Mouse (Mus musculus) midbrain, embryonic 10.5 days (tissue): ENCODE results near the gene Zfp454. TPM values are rescaled to one million over a fixed set of nuclear protein-coding genes. Genes with fewer than 3 reads are reported as not detected.

Experiments used
- DNase-seq: peaks from one replicate; pipeline ENCODE4 v3.0.0-alpha.2; 2017; ENCODE audit warnings: low spot score
- H3K27ac ChIP-seq: fragments of 300-500 bp; sonication (generic); replicated peaks from 2 replicates; pipeline ENCODE4 v1.5.1; 2016; ENCODE audit warnings: mild to moderate bottlenecking
- H3K27me3 ChIP-seq: fragments of 300-500 bp; sonication (generic); 2 replicates; pipeline ENCODE4 v1.6.1; 2016; ENCODE audit warnings: low read depth, mild to moderate bottlenecking; ENCODE audit not compliant: poor library complexity, severe bottlenecking
- H3K36me3 ChIP-seq: fragments of 300-500 bp; sonication (generic); 2 replicates; pipeline ENCODE4 v1.6.1; 2016; ENCODE audit warnings: mild to moderate bottlenecking, moderate library complexity
- H3K4me1 ChIP-seq: fragments of 300-500 bp; sonication (generic); 2 replicates; pipeline ENCODE4 v1.6.1; 2016
- H3K4me3 ChIP-seq: fragments of 300-500 bp; sonication (generic); 2 replicates; pipeline ENCODE4 v1.5.1; 2016; ENCODE audit warnings: mild to moderate bottlenecking, moderate library complexity
- H3K9me3 ChIP-seq: fragments of 300-500 bp; sonication (generic); replicated peaks from 2 replicates; pipeline ENCODE4 v1.6.1; 2016; ENCODE audit warnings: mild to moderate bottlenecking
- WGBS: fragments of 180-500 bp; shearing (Covaris S2); methylation state at CpG from one replicate; pipeline ENCODE4 v1.1.7; 2016; 5-methylcytosine and 5-hydroxymethylcytosine counted together
- polyA plus RNA-seq: library from polyadenylated mRNA; unstranded; fragments of >200 nt; fragmentation: Nextera tagmentation; extraction: Ambion mirVana; gene quantifications from 2 replicates; pipeline ENCODE4 v1.2.1, GENCODE M21; 2016

The Zfp454 gene
- polyA plus RNA-seq, 1 experiment from 2014 or later: 12.8 TPM

DNA sequence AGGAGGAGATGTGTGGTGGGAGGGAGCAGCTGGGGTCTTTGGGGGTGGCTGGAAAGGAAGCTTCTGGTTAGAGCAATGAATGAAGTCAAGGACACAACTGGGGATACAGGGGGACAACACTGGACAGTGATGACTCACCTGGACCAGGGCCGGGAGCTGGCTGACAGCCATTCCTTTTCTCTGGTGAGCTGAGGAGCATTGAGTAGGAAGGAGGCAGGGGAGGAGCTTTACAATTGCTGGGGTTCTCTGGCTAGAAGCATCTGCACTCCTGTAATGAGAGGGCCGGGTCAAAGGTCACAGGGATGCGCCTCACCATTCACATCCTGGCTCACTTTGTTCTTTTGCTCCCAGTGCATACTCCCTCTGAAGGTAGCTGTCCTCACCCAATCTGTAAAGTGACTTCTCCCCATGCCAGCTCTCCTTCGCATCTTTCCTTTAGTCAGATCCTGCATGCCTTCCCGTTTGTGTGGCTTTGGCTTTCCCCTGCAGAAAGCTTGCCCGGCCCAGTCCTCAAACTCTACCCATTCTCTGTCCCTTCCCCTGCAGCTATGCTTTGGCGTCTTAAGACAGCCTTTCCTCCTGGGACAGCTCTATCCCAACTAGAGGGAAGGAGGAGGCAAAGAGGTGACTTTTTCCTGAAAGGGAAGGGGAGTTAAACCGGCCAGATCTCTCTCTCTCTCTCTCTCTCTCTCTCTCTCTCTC is 1.1 kb downstream of the Zfp454 start:
- 52% methylated on average over 8 of the region's 8 CpGs for WGBS
- H3K4me3 ChIP-seq: peak overlapping the region; percentile 62
- peak overlapping the region; percentile 88 for H3K27ac ChIP-seq
- H3K9me3 ChIP-seq: 0 out of 2 replicates have a peak, but pooled peaks cover 3% of the 10 kb centered on the region
- DNase-seq: peak; percentile 19
- H3K4me1 ChIP-seq: peaks cover 19% of the 10 kb centered on the region
- H3K36me3 ChIP-seq: peaks cover 44% of the 10 kb centered on the region
- H3K27me3 ChIP-seq: no peaks in the 10 kb centered on the region

DNA sequence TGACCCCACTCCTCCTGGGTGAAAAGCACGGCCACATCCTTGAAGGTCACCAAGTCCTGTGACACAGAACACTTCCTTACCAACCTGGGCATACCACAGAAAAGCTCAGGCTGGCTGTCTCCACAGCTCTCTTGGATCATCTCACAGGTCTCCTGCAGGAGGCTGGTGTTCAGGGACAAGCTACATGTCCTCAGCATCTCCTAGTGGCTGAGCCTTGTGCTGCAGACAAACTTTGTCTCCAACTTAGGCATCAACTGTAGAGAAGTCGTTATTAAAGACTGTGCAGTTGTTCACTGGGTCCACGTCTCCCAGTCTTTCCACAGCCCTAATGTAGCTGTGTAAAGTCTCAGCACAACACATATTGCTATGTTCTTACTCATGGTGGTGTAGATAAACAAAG is 3.7 kb downstream of the Zfp454 start:
- Histone ChIP-seq H3K9me3 (peaks cover 4% of the 10 kb centered on the region; the same call in 1 of the 2 replicates), H3K36me3 (peaks cover 70% of the 10 kb centered on the region), H3K4me1 (peaks cover 19% of the 10 kb centered on the region), H3K27ac (no peak overlapping the region), H3K4me3 (no peak overlapping the region), H3K27me3 (no peaks in the 10 kb centered on the region)
- 88% methylated on average over 3 of the region's 3 CpGs for WGBS
- no peak for DNase-seq

DNA sequence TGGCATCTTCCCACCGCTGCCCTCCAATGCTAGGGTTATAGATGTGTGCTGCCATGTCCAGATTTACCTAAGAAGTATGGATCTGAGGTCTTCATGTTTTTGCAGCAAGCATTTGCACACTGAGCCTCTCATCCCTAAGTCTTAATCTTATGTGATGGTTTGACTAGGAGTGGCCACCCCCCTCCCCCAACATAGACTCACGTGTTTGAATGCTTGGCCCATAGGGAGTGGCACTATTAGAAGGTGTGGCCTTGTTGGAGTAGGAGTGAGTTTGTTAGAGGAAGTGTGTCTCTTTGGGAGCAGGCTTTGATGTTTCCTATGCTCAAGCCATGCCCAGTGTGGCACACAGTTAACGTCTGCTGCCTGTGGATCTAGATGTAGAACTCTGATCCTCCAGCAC is 8.8 kb downstream of the Zfp454 start:
- WGBS: 90% methylated on average over 3 of the region's 3 CpGs
- Histone ChIP-seq H3K27ac (no peak overlapping the region), H3K4me1 (no peaks in the 10 kb centered on the region), H3K4me3 (no peak overlapping the region), H3K9me3 (peaks cover 46% of the 10 kb centered on the region), H3K27me3 (no peaks in the 10 kb centered on the region), H3K36me3 (peaks cover 100% of the 10 kb centered on the region)
- no peak for DNase-seq

DNA sequence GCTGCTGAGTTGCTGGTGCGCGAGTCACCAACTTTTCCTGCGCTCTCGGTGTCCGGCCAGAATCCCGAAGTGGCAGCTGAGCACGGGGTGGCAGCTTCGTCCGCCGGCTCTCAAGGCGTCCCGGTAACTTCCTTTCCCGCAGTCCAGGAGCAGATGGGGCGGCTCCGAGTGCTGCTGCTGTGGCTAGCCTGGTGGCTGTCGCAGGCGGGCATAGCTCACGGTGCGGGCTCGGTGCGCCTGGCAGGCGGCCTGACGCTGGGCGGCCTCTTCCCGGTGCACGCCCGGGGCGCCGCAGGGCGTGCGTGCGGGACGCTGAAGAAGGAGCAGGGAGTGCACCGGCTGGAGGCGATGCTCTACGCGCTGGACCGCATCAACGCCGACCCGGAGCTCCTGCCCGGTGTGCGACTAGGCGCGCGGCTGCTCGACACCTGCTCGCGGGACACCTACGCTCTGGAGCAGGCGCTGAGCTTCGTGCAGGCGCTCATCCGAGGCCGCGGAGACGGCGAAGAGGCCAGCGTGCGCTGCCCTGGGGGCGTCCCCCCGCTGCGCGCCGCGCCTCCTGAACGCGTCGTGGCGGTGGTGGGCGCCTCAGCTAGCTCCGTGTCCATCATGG is 36.4 kb downstream of the Zfp454 start:
- H3K9me3 ChIP-seq: no peaks in the 10 kb centered on the region
- peak overlapping the region; percentile 59 for H3K27ac ChIP-seq
- no peaks in the 10 kb centered on the region for H3K36me3 ChIP-seq
- DNase-seq: peak; percentile 43
- WGBS: under 1% methylated on average over 72 of the region's 72 CpGs
- peak overlapping the region; percentile 60 for H3K4me3 ChIP-seq
- H3K27me3 ChIP-seq: peaks cover 69% of the 10 kb centered on the region
- peaks cover 44% of the 10 kb centered on the region for H3K4me1 ChIP-seq

DNA sequence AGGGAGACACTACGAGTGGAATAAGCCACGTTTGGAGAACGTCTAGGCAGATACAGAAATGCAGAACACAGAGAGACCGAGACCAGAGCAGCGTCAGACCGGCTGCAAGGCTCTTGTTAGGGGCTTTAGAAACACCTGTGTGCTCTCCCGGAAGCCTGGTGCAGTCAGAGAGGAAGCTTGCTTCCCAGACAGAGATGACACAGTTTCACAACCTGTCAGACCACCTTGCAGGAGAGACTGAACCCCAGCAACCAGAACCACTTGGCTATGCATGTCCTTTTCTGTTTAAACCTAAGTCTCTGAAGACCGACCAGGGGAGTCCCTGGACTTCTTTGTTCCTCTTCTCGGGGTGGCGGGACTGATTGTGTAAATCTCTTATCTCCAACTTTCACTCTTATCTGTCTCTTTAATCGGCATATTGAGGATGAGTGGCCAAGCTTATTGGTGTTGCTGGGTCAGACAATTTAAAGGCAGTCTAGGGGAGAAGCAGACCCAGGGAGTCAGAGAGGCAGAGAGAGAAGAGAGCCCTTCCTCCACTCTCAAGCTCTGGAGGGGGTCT is 37.2 kb downstream of the Zfp454 start, which contains the start of gene Grm6:
TSS of gene Grm6 (plus strand) at position 509 of the 559 bp plus-strand sequence.
- Histone ChIP-seq H3K27me3 (peaks cover 69% of the 10 kb centered on the region), H3K27ac (peak within 1 kb of the TSS; percentile 59), H3K36me3 (no peaks in the 10 kb centered on the region), H3K4me3 (peak within 1 kb of the TSS; percentile 60), H3K4me1 (peaks cover 44% of the 10 kb centered on the region), H3K9me3 (no peaks in the 10 kb centered on the region)
- DNase-seq: no peak
- 4% methylated on average over 11 of the region's 11 CpGs for WGBS

DNA sequence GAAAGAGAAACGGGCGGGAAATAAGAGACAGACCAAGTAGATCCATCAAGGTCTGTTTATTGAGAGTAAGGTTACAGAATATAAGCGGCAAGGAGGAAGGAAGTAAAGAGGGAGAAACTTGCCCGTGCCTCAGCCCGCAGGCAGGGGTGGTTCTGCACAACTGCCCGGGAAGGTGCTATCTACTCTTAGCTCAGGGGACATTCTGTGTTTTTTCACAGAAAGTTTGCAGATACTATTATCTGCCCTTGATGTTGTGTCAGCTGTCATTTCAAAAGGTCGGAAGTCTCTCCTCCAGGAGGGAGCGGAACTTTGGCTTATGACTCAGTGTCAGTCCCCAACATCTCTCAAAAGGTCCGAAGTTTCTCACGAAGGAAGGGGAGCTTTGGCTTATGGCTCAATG is 38.1 kb downstream of the Zfp454 start:
- Histone ChIP-seq H3K36me3 (no peaks in the 10 kb centered on the region), H3K4me1 (peaks cover 44% of the 10 kb centered on the region), H3K9me3 (no peaks in the 10 kb centered on the region), H3K27ac (no peak overlapping the region), H3K4me3 (no peak overlapping the region), H3K27me3 (peaks cover 69% of the 10 kb centered on the region)
- DNase-seq: no peak
- whole genome bisulfite sequencing: 10% methylated on average over 10 of the region's 10 CpGs

DNA sequence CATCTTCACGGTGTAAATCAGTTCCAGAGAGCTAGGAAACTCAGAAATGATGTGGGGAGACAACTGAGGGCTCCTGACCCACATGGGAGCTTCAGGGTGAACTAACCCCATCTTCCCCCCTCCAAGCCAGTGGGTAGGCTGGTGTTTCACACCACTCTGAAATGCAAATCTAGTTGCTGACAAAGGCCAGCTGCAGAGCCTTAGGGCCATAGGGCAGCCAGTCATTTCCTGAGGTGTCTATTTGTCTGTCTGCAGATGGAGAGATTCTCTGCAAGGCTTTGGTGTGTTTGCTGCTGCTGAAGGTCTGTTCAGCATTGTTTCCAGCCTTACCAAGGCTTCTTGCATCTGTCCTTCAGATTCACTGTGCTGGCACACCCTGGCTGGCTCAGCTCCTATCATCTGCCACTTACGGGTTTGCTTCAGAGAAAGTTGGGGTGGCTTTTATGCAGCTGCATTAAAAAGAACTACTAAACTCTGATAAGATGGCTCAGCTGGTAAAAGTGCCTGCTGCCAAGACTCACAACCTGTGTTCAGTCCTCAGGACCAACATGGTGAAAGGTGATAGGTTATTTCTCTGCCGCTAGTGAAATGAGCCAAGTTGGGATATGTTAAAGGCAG is 38.8 kb downstream of the Zfp454 start:
- H3K27ac ChIP-seq: no peak overlapping the region
- no peak for DNase-seq
- no peak overlapping the region for H3K4me3 ChIP-seq
- WGBS: 33% methylated on average over 3 of the region's 3 CpGs
- peaks cover 67% of the 10 kb centered on the region for H3K27me3 ChIP-seq
- H3K4me1 ChIP-seq: peaks cover 44% of the 10 kb centered on the region
- no peaks in the 10 kb centered on the region for H3K9me3 ChIP-seq
- no peaks in the 10 kb centered on the region for H3K36me3 ChIP-seq

DNA sequence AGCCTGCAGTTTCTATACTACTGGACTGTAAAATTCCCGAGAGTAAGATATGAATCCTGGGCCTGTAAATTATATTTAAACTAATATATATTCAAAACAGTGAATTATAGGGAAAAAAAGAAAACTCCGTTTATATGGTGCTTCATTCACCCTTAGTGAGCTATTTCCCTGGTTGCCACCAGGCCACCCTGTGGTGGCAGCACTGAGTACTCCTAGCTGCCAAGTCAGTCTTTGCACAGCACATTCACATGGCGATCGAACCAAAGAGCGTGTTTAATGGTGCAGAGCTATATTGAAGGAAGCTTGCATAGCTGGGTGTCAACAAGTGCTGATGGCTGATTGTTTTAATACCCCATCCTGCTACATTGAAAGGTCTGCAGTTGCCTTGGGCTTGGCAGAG is 40.4 kb downstream of the Zfp454 start:
- Histone ChIP-seq H3K36me3 (no peaks in the 10 kb centered on the region), H3K27ac (no peak overlapping the region), H3K9me3 (no peaks in the 10 kb centered on the region), H3K27me3 (peaks cover 51% of the 10 kb centered on the region), H3K4me3 (no peak overlapping the region), H3K4me1 (peaks cover 40% of the 10 kb centered on the region)
- WGBS: 77% methylated on average over 5 of the region's 5 CpGs
- no peak for DNase-seq

DNA sequence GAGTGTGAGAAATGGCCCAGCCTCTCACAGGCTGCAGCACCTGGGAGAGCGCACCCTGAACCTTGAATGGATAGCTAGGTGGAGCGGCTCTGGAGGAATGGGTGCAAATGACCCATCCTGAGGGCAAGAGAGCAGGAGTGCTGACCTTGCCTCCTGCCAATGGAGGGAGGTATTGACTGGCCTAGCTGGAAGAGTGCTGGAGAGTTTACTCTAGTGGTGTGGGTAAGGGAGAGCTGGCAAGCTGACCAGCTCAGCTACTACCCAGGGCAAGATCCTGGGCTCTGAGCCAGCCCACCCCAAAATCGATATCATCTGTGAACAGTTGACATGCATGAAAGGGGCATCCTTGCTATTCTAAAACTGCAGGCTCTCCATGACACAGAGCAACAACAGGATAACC is 41.5 kb downstream of the Zfp454 start:
- no peaks in the 10 kb centered on the region for H3K36me3 ChIP-seq
- no peak for DNase-seq
- 87% methylated on average over 3 of the region's 3 CpGs for WGBS
- H3K27ac ChIP-seq: no peak overlapping the region
- H3K4me3 ChIP-seq: no peak overlapping the region
- H3K27me3 ChIP-seq: peaks cover 40% of the 10 kb centered on the region
- H3K4me1 ChIP-seq: peaks cover 37% of the 10 kb centered on the region
- H3K9me3 ChIP-seq: no peaks in the 10 kb centered on the region

DNA sequence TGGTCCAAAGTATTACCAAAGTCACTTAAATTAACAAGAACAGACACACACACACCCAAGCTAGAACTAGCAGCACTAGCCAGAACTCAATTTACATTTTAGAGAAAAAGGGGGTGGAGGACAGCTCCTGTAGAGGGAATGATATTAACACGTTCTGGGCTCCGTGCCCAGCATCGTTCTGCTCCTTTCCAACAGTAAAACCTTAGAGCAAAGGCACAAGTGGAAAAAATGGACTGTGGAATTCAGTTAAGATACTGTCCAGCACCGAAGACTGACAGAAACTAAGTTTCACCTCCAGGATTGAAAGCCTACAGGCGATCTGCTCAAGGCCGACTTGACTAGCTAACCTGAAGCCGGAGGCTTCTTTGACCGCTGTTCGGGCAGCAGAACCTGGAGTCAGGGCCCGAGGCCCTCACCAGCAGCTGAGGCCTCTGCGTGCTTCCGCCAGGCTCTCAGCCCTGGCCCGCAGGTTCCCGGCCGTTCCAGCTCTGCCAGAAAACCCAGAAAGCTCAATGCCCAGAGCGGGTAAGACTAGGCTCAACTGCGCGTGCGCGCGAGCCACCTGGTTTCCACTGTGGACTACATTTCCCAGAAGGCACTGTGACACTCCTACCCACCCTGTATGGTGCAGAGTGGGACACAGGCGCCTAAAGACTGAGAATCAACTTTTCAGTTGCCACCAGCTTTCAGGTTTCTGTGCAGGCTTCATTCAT is 46.3 kb downstream of the Zfp454 start, which contains the start of gene Zfp879:
TSS of gene Zfp879 (minus strand) at position 530 of the 713 bp plus-strand sequence.
- Histone ChIP-seq H3K4me1 (peaks cover 14% of the 10 kb centered on the region), H3K27ac (peak within 1 kb of the TSS; percentile 87), H3K27me3 (no peaks in the 10 kb centered on the region), H3K4me3 (peak within 1 kb of the TSS; percentile 57), H3K36me3 (no peaks in the 10 kb centered on the region), H3K9me3 (no peaks in the 10 kb centered on the region)
- 26% methylated on average over 22 of the region's 22 CpGs for WGBS
- DNase-seq: peak; percentile 91

DNA sequence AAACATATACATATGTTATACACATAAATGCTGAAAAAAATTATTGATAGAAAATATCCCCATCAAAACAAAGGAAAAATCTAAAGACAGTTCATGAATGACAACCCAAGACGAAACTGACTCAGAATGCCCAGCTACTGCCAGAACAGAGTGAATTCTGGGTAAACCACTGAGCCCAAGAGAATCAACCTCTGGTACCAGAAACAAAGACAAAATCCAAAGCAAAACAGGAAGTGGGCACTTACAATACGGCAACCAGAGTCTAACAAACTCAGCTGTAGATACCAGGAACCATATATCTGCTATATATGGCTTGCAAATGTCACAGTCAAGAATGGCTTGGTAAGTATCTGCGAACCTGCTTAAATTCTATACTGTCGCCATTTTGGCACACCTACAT is 51.7 kb downstream of the Zfp454 start:
- Histone ChIP-seq H3K27ac (no peak overlapping the region), H3K36me3 (peaks cover 23% of the 10 kb centered on the region), H3K27me3 (no peaks in the 10 kb centered on the region), H3K4me1 (peaks cover 4% of the 10 kb centered on the region), H3K4me3 (no peak overlapping the region), H3K9me3 (peaks cover 19% of the 10 kb centered on the region)
- no peak for DNase-seq
- 83% methylated on average over 4 of the region's 4 CpGs for WGBS
